Mouse (Mus musculus): Measurements from ENCODE around the gene Grm3. TPM values are rescaled to one million over a fixed set of nuclear protein-coding genes. Genes with fewer than 3 reads are reported as not detected.

Grm3 gene
- polyA plus RNA-seq (2012; rRNA removed; ENCODE audit: low replicate concordance): not detected in 2 replicates

DNA sequence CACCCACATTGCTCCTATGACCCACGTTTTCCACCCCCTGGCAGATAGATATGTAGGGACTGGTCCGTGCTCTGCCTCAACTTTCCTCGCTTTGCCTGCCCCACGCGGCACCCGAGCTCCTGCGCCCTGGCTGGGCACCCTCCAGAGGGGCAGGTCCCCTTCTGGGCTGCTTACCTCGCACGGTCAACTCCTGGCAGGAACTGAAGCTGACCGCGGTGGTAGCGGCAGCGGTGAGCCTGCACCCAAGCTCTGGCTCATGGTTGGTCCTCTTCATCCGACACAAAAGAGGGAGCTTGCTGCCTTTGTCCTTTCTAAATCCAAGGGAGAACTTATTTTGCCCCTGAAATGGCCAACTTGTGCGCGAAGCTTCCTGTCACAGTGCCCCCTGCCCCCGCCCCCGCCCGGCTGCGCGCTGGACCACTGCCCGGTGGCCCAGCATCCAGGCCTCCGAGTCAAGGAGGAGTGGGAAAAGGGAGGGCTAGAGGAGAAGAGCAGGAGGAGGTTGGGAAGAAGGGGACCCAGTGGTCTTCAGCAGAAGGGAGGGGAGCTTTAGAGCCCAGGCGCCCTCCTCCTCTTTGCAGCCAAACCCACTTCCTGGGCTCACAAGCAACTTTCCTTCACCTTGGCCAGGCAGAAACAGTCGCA is at the start of gene Grm3:
Gene Grm3 (minus strand): TSS at position 215 of the 645 bp plus-strand sequence.

Data from duodenum, adult 2 months (tissue).